Mouse (Mus musculus): Measurements from ENCODE around the gene Dact3.

Gene Dact3

GRCm38 (mm10) chr7:16891641-16892351 lies 16.7 kb downstream of the Dact3 start, which contains the start of gene Gng8:
Gene Gng8, plus strand, starts transcription at chr7:16891786.
- no peak for DNase-seq (ENCODE audit: extremely low read depth, low read depth)

DNA sequence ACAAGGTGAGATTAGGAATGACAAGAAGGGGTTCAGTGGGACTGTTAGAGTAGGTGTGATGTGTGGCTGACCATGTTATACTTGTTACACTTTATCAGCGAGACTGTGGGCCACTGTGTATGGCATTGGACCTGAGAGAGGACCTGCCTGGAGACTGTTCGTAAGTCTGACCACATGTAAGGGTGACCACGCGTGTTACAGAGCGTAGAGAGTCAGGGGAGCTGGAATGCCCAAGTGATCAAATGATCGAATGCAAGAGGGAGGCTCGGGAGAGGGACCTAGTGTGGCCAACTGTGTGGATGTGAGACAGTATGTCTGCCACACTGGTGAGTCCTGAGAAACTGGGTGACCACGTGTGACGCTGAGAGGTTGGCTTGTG lies 17.2 kb downstream of the Dact3 start:
- DNase-seq (ENCODE audit: extremely low read depth, low read depth), result no peak

- DNase-seq (ENCODE audit: extremely low read depth, low read depth), result no peak
Measured at GRCm38 (mm10) chr7:16893612-16894011, 18.5 kb downstream of the Dact3 start.

- no peak for DNase-seq (ENCODE audit: extremely low read depth, low read depth)
Measured at GRCm38 (mm10) chr7:16894279-16894678, 19.2 kb downstream of the Dact3 start.

GRCm38 (mm10) chr7:16895000-16895399 lies 19.9 kb downstream of the Dact3 start:
- no peak for DNase-seq (ENCODE audit: extremely low read depth, low read depth)

GRCm38 (mm10) chr7:16895511-16895910 lies 20.4 kb downstream of the Dact3 start:
- no peak for DNase-seq (ENCODE audit: extremely low read depth, low read depth)

DNA sequence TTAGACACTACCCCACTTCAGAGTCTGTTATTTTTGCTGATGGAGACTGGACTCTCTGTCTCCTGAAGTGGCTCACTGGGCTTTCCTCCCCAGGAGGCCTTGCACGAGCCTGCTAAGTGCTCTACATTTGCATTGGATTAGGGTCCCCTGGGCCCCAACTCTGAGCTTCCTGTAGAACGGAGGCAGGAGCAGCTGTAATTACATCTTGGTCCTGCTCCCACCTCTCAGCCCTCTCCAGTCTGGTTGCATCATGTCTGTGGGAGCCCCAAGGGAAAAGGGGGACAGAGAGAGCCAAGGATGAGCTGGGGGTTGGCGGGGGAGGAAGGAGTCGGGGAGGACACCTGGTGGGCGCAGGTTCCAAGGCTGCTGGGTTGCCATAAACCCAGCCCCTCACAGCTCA lies 25.4 kb downstream of the Dact3 start:
- no peak for DNase-seq (ENCODE audit: extremely low read depth, low read depth)

DNA sequence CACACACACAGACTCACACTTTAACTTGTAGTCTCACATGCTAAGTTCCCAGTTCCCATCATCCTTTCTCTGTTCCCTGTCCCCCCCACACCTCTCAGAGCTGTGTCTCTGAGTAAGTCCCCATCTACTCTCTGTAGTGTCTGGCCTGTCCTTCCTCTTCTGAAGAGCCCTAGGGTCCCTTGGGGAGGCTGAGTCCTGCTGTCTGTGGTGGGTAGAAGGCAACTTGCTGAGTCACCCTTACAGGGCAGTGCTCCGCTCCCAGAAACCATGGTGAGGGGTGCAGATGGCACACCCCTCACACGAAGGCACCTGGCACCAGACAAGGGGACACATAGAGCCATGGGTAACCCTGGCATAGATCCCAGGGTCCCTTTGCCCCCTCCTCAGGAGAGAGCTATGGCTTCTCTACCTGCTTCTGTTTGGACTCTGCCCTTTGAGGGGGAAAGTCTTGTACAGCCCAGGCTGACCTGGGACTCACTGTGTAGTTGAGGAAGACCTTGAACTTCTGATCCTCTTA lies 28.4 kb downstream of the Dact3 start:
- DNase-seq (ENCODE audit: extremely low read depth, low read depth), result no peak

DNA sequence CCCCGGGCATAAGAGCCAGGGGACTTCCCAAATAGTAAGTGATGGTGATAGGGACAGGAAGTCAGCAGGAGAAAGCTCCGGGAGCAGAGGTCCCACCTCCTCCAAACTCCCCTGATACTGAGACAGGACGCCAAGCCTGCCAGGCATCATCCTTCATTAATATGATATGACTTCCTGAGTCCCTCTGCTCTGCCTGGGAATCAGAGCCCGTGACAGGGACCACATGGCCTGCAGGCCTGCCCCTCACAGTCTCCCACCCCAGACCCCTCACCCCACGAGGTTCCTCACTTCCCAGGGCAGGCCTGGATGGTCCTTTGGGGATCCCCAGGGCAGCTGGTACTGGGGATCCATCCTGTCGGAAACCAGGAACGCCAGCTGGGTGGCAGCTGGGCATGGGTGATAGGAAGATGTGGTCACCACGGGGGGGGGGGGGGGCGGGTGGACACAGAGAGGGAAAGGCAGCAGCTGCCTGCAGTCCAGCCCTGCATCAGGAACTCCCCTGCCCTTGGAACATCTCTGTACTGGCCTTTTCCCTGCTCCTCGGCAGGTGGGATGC lies 29.1 kb downstream of the Dact3 start:
- DNase-seq (ENCODE audit: extremely low read depth, low read depth), result no peak

- no peak for DNase-seq (ENCODE audit: extremely low read depth, low read depth)
Measured at GRCm38 (mm10) chr7:16905491-16906021, 30.4 kb downstream of the Dact3 start.

DNA sequence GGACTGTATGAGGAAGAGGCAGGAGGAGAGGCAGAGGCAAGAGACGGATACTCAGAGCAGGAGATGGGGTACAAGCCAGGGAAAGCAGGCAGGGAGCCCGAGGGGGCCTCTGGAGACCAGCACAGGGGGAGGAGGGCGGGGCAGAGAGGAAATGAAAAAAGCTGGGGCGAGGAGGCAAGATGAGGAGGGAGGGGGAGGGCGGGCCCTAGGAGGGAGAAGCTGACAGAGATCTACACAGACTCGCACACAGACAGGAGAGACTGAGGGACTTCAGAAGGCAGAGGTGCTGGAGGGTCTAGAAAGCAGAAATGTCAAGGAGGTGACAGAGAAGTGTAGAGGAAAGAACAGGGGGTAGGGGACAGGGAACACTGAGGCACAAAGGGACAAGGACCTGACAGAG lies 31.2 kb downstream of the Dact3 start, which contains the start of gene Ptgir:
TSS of gene Ptgir (plus strand) at position 210 of the 400 bp plus-strand sequence.
- DNase-seq (ENCODE audit: extremely low read depth, low read depth), result no peak

DNA sequence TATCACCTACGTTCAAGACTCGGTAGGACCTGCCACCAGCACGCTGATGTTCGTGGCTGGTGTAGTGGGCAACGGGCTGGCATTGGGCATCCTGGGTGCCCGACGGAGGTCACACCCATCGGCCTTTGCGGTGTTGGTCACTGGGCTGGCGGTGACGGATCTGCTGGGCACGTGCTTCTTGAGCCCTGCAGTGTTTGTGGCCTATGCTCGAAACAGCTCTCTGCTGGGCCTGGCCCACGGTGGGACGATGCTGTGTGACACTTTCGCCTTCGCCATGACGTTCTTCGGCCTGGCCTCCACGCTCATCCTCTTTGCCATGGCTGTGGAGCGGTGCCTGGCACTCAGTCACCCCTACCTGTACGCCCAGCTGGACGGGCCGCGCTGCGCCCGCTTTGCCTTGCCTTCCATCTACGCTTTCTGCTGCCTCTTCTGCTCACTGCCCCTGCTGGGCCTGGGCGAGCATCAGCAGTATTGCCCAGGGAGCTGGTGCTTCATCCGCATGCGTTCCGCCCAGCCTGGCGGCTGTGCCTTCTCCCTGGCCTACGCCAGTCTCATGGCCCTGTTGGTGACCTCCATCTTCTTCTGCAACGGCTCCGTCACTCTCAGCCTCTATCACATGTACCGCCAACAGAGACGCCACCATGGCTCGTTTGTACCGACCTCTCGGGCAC lies 31.9 kb downstream of the Dact3 start:
- no peak for DNase-seq (ENCODE audit: extremely low read depth, low read depth)

DNA sequence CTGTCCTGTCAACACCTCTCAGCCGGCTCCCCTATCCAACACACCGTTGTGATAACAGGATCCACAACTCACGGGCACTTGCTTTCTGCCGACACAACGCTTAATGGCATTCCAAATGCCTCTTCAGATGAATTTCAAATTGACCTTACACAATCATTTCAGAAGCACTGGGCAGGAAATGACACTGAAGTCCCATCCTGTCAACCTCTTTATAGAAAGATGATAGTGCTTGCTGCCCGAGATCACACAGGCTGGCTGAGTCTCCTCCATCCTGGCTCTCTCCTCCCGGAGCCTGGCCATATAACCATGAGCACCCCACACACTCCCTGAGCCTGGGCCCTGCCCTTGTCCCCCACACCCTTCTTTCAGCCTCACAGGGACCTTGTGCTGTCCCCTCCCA lies 32.7 kb downstream of the Dact3 start:
- no peak for DNase-seq (ENCODE audit: extremely low read depth, low read depth)

GRCm38 (mm10) chr7:16908367-16908766 lies 33.2 kb downstream of the Dact3 start:
- DNase-seq (ENCODE audit: extremely low read depth, low read depth), result no peak

- DNase-seq (ENCODE audit: extremely low read depth, low read depth), result no peak
Measured at GRCm38 (mm10) chr7:16908859-16909258, 33.7 kb downstream of the Dact3 start.

DNA sequence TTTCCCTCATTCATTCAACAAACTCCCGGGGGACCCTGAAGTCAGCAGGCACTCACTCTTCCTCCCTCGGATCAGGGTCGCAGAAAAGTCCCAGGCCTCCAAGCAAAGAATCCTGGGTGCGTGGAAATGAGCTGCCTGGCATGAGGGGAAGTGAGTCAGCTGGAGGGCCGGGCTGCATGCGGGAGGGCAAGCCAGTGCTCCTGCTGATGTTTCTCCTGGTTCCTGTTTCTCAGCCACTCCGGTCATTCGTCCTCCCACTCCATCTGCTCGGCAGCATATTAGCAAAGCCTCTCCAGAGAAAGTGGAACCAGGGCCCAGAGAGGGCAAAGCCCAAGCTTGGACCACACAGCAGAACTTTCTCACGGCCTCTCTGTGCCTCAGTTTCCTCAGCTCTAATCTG lies 34.8 kb downstream of the Dact3 start:
- DNase-seq (ENCODE audit: extremely low read depth, low read depth), result no peak

DNA sequence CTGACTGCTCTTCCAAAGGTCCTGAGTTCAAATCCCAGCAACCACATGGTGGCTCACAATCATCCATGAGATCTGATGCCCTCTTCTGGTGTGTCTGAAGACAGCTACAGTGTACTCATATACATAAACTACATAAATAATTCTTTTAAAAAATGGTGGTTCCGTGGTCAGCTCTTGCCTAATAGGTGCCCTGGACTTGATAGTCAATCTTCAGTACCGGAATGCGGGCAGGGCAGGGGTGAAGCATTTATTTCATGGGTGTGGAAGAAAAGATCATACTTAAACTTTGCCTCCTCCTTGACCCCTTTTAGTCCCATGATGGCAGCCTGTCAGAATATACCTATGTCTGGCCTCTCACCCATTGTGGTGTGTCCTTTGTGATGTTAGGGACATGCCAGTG lies 36.8 kb downstream of the Dact3 start:
- no peak for DNase-seq (ENCODE audit: extremely low read depth, low read depth)

- DNase-seq (ENCODE audit: extremely low read depth, low read depth), result no peak
Measured at GRCm38 (mm10) chr7:16912360-16912759, 37.2 kb downstream of the Dact3 start.

DNA sequence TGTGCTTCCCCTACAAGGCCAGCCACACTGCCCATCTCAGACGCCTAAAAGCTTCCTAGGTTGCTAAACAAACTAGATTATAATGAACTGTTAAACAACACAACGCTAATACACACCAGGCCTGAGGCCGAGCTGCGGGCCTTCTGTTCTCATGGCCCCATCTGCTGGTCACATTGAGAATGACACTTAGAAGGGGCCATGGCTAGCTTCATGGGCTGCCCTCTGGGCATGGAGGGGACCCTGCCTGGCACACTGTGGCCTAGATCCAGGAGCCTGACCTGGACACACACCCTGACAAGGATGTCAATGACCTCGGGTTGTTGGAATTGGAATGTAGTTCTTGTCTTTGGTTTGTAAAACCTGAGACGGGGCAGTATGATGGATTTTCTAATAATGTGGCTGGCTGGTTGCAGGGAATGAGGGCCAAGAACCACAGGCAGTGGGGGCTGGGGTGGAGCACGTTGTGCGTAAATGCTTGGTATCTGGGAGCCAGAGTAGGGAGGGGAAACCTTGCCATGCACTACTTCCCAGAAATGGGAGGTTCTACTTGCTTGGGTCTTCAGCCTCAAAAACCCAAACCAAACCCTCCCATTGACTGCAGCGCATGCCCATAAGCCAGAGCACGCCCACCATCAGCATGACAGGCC lies 38.8 kb downstream of the Dact3 start:
- DNase-seq (ENCODE audit: extremely low read depth, low read depth), result no peak

- DNase-seq (ENCODE audit: extremely low read depth, low read depth), result no peak
Measured at GRCm38 (mm10) chr7:16914453-16915343, 39.6 kb downstream of the Dact3 start.
